Mouse (Mus musculus) spleen, postnatal 10 days (tissue): ENCODE measurements around the gene Cldn4.
"Not testable (repeated sequence)": the region's sequence is repeated elsewhere in the genome, so short reads cannot be mapped to it uniquely, and the experiment has no call there.

Experiments
- DNase-seq, 2 experiments: peaks; one replicate each; pipeline ENCODE4 v3.0.0; 2021 to 2022; ENCODE audit warnings: low spot score in 2 of 2

Cldn4 gene

DNA sequence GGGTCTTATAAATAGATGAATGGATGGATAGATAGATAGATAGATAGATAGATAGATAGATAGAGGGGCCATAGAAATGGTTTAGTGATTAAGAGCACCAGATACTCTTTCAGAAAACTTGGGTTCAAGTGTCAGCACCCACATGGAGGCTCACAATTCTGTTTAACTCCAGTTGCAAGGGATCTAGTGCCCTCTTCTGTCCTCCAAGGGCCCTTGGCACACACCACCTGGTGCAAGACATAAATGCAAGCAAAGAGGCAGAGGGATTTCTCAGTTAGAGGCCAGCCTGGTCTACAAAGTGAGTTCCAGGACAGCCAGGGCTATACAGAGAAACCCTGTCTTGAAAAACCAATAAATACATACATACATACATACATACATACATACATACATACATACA, 17.9 kb upstream of the Cldn4 start:
- DNase-seq, result not testable (repeated sequence)

DNA sequence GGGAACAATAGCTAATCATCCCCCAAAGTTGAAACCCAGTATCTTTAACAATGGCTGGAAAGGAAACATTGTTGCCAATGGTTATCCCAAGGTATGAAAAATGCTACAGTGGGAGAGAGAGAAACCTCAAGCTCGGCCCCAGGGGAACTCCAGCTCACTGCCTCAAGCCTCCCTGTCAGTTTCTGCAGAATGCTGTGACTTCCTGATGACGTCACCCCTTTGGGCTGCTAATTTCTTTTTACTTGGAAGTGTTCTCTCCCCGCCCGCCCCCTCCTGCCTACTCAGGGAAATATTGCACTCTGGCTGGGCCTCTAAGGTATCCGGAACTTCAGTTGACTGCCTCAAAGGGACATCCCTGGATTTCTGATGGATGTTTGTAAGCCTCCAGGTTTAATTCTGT, 16.8 kb upstream of the Cldn4 start:
- DNase-seq, result no peak

DNA sequence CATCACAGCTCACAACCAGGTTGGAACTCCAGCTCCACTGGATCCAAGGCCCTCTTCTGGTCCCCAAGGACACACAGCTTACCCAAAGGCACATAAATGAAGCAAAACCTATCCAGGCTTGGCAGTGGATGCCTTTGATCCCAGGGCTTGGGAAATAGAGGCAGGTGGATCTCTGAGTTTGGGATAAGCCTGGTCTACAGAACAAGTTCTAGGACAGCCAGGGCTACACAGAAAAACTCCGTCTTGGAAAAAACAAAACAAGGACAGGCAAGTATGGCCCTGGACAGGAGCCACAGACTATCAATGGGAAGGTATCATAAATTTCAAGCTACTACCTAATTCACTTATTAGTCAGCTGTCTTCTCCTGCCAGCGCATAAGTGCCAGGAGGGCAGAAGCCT, 14.8 kb upstream of the Cldn4 start:
- DNase-seq, result no peak

DNA sequence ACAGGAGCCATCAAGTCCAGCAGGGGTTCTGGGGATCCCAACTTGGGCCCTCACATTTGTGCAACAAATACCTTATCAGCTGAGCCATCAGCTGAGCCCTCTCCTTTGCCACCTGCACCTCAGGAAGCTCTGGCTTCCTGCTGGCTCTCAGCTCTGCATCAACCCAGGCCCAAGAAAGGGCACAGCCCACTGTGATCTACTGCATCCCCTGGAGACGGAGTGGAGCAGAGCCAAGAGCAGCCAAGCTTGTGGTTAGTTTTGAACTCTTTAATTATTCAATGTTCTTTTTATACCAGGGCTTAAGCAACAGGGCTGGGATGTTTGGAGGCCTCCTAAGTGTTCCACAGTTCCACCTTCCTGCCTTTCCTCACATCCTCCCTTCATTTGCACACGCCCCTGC, 13.7 kb upstream of the Cldn4 start:
- no peak for DNase-seq

DNA sequence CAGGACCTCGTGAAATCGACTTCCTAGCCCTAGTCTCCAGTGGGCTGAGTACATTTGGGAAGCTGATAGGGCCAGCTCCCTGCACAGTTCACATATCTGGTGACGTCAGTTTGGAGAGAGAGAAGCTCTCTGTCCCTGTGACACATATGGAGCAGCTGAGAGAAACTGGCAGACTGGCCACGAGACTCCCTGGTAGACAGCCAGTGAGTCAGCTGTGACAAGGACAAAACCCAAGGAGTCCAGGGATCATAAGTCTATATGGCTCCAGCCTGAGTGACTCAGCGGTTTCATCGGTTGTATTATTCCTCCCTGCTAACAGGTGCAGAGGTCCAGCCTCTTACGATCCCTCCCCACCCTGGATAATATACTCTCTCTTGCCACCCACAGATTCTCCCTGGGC, 12.4 kb upstream of the Cldn4 start:
- DNase-seq, result no peak

DNA sequence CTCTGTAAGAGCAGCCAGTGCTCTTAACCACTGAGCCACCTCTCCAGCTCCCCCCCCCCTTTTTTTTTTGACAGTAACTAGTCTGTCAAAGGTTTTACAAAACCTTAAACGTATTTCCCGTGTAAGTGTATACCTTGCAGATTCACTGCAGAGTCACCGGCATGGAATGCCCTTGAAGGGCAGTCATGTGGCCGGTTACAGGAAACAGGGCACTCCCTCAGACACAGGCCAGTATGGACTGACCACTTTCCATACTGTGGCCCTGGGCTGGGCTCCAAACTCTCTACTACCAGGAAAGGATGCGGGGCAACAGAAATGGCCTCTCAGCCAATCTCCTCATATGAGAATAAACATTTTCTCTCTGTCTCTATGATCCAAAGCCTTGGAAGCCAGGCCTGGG, 8.8 kb upstream of the Cldn4 start:
- no peak for DNase-seq

DNA sequence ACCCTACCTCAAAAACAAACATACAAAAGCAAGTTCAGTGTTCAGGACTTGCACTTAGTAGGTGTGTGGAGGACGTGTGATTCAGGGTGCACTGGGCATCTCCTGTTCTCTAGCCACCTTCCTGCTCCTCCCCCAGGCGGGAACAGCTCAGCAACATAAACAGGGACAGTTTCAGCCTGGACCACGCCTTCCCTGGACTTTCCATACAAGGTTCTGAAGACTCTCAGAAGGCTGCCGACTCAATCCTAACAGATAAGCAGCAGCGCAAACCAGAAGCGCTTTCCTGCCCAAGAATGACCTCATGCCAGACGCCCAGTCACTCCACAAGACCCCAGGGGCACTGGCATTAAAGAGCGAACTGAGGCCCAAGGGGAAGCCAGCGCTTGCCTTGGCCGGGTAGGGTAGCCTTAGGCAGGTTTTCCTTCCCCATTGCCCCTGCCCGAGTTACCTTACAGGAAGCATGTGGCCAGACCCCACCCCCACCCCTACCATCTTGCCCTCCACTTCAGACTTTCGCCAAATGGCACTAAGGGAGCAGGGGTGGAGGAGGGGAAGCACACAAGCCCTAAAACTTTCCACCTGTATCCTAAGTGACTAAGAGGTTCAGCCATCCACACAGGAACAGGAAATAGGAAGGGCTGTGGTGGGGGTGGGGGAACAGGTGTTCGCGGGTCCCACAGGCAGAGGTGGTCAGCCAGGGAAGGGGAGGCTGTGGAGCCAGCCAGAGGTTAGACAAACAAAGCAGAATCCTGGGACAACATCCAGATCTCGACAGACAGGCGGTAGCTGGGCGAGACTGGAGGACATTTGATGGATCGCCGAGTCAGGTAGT, 4.5 kb upstream of the Cldn4 start:
- no peak for DNase-seq

DNA sequence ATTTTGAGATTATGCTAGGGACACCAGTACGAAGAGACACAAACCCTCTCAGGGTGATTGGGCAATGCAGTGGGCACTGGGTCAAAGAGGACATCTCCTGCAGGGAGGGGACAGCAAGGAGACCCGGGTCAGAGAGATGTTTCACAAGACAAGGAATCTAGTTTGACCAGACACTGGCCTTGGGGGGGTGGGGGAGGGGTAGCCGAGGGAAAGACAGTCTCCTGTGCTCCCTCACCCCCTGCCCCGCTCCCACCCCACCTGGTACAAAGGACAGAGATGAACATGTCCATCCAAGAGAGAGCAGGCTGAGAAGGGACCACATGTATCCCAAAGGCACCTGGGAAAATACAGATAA, 1.3 kb upstream of the Cldn4 start:
- no peak for DNase-seq

DNA sequence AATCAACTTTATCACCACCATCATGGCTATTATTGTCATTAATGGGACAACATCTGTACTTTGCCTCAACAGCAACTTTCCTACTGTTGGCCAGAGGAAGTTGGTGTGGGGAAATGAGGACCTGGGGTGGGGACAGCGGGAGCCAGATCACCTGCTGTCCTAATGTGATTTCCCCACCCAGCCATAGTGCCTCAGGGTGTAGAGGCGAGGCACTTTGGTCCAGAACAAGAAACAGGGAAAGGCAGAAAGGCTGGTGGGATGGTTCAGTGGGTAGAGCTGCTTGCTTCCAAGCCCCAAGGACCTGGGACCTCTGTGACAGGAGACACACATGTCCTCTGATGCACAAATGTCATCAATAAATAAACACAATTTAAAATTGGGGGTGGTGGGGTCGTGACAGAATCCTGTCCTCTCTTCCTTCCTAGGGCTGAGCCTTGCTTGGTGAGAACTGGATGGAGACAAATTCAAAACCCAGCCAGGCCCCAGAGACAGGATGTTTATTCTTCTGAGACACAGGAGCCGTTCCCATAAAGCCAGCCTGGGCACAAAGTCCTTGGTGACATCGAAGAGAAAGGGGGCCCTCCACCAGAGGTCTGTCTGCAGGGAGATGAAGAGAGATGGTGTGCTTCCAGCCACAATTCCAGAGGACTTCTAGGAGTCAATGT, 818 bp upstream of the Cldn4 start:
- no peak for DNase-seq

DNA sequence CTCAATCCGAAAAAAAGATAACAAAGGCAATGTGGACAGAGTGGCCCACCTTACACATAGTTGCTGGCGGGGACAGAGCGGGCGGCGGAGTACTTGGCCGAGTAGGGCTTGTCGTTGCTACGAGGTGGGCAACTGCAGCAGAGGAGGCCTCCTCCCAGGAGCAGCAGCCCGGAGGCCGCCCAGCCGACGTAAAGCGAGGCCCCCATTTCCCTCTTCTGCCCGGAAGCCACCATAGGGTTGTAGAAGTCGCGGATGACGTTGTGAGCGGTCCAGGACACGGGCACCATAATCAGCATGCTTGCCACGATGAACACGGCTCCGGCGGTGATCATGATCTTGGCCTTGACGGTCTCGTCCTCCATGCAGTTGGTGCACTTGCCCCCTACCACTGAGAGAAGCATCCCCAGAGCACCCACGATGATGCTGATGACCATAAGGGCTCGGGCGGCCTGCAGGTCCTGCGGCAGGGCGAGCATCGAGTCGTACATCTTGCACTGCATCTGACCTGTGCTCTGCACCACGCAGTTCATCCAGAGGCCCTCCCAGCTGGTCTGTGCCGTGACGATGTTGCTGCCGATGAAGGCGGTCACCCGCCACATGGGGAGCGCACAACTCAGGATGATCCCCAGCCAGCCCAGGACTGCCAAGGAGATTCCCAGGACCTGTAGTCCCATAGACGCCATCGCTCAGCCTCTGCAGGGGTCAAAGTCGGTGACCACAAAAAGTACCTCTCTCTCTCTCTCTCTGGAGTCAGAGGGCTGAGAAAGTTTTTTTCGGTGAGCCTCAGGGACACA, 474 bp downstream of the Cldn4 start:
- no peak for DNase-seq

DNA sequence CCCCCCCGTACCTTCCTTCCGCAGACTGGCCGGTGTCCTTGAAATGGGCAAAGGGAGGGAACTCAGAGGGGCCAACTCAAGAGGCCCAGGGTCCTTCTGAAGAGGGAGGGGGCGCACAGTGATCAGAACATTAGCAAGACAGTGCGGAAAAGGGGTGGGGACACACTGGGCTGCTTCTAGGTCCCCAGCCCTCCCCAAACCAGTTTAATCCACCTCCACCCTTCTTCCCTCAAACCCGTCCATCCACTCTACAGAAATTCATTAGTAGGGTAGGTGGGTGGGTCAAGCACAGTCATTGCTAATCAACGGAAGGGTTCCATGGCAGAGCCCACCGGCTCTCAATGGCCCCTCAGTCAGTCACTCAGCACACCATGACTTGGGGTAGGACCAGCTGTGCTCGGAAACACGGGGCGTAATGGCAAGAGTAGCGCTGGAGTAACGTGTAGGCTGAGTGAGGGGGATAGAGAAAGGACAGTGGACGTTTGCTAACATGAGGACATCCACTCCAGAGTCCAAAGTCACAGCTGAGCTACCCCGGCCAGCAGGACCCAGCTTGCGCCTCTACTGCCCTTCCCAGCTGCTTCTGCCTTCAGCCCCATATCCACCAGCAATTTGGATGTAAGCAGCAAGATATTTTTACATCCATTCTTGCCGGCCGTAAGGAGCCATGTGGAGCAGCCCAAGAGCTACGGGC, 1.3 kb downstream of the Cldn4 start:
- DNase-seq, result no peak

DNA sequence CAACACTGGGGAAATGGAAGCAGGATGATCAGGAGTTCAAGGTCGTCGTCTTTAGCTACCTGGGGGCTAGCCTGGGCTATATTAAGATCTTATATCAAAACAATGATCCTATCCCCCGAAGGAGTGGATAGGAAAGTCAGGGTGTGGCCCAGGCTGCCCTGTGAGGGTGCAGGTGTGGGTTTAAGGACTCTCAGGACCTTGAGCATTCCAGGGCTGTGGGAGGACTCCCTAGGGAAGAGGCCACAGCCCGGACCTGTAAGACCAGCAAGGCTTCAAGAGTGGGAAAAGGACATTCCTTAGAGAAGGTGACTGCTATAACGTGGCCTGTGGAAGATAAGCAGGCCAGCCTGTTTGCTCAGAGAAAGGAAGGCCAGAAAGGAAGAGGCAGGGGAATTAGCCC, 2.6 kb downstream of the Cldn4 start:
- no peak for DNase-seq

DNA sequence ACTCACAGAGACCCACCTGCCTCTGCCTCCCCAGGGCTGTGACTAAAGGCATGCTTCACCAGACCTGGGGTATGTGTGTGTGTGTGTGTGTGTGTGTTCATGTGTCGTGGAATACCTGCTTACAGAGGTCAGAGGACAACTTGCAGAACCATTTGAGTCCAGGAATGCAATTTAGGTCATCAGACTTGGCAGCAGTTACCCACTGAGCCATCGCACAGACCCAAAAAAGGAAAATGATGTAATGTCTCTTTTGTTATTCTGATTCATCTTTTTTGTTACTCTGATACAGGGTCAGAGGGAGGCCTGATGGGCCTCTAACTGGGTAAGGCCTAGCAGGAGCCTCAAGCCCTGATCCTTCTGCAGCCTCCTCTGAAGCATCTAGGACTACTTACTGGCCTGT, 4.0 kb downstream of the Cldn4 start:
- DNase-seq, result no peak

DNA sequence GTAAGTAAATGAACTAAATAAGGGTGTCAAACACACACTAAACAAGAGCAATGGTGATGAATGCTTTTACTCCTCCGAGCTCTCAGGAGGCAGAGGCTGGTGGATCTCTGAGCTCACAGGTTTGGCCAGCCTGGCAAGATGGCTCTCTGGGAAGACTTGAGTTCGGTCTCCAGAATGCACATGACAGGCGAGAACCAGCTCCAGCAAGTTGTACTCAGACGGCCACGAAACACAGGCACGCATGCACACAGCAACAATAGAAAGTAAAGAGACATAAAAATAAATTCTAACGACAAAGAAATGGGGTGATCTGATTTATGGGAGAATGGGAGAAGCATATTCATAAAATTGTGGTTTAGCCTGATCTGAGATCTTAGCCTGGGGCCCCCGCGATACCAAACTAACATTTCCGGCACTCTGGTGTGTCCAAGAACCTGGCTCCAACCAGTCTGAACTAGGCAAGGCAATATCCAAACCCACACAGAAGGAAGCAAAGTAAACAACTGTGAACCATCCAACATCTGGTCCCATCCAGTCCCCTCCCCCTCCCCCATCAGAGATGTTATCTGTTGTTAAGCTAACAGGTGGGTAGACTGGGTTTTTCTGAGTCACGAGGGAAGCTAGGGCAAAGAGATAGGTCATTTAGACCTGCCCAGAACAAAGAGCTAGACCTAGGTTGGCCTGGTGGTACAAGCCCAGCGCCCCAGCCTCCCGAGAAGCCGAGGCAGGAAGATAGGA, 5.1 kb downstream of the Cldn4 start:
- no peak for DNase-seq

DNA sequence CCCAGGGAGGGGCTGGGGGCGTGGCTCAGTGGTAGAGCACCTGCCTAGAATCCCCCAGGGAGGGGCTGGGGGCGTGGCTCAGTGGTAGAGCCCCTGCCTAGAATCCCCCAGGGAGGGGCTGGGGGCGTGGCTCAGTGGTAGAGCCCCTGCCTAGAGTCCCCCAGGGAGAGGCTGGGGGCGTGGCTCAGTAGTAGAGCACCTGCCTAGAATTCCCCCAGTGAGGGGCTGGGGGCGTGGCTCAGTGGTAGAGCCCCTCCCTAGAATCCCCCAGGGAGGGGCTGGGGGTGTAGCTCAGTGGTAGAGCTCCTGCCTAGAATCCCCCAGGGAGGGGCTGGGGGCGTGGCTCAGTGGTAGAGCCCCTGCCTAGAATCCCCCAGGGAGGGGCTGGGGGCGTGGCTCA, 7.2 kb downstream of the Cldn4 start:
- DNase-seq, result not testable (repeated sequence)

DNA sequence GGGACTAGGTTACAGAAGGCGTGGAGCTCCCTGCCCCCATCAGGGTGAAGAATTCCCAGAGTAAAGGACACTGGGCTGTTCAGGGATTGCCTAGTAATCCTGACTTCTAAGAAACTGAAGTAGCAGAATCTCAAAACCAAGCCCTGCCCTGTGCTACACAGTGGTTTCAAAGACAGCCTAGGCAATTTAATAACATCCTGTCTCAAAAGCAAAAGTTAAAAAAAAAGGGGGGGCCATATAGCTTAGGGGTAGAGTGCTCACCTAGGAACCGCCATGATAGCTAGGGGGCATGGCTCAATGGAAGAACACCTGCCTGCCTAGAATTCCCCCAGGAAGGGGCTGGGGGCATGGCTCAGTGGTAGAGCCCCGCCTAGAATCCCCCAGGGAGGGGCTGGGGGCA, 7.7 kb downstream of the Cldn4 start:
- DNase-seq, result no peak

DNA sequence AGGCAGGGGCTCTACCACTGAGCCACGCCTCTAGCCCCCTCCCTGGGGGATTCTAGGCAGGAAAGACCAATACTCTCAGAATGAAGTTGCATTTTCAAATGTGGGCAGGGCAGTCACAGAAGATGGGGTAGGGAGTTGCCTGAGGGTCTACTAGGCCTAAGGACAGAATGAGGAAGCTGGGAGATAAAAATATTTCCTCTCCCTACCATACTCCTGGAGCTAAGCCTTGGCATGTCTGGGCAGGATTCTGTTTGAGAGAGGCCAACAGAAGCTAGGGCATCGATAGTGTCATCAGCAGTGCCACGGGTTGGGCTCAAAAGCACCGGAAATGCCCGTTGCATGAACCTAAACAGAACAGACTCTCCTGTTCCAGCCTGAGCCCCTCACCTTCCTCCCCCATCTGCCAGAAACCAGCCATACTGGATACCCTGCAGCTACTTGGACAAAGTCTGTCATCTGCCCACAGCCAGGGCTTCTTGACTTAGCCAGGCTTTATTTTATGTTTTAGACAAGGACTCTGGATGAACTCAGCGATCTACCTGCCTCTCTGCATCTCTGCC, 10.0 kb downstream of the Cldn4 start:
- no peak for DNase-seq

DNA sequence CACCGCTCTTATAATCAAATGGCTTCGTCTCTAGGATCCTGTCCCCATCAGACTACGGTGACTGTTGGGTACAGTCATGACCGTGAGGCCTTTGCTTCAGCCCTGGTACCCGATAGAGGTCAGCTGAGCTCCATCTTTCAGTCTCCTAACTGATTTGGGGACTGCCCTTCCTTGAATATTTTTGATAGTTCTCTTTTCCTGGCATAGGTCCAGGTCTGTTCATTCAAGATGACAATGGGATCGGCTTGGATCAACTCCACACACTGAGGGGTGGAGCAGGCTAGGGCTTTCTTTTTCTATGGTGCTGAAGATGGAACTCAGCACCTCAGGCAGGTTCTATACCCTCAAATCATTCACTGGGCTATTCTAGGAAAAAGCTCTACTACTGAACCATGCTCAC, 10.7 kb downstream of the Cldn4 start:
- DNase-seq, result no peak

DNA sequence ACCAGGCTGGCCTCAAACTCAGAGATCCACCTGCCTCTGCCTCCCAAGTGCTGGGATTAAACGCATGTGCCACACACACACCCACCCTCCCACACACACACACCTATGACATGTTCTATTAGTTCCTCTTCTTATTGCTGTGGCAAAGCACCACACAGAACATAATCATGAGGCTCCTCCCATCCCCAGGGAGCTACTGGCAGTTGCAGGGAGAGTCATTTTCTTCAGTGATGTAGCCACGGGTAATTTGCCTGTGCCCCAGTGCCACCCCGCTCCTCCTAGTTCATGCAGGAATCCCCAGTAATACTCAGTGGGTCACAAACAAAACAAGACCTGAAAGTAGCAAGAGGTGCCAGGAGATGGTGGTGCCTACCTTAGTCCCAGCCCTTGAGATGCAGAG, 12.1 kb downstream of the Cldn4 start:
- DNase-seq, result no peak

DNA sequence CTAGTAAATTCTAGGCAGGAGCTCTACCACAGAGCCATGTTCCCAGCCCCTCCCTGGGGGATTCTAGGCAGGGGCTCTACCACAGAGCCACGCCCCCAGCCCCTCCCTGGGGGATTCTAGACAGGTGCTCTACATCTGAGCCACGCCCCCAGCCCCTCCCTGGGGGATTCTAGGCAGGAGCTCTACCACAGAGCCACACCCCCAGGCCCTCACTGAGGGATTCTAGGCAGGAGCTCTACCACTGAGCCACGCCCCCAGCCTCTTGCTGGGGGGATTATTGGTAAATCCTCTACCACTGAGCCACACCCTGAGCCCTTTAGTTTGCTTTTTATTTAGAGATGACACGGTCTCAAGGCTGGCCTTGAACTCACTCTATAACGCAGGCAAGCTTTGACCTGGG, 13.0 kb downstream of the Cldn4 start:
- not testable (repeated sequence) for DNase-seq

DNA sequence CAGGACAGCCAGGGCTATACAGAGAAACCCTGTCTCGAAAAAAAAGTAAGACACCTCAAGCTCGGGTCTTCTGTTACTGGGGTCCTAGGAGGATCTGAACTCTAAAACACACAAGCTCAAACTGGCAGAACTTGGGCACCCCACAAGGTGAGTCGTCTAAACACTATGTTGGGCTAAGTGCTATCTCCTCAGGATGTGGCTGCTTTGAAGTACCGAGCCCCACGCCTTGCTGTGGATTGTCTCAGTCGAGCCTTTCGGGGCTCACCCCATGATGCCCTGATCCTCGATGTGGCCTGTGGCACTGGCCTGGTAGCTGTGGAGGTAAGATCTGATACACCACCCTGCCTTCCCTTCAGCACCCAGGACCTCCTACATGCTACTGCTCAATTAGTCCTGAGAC, 13.5 kb downstream of the Cldn4 start:
- peak in 1 of 2 experiments; percentile 44 for DNase-seq
